Comparison of ENCODE assay signal across 44 mouse cellular contexts in the genomic region with DNA sequence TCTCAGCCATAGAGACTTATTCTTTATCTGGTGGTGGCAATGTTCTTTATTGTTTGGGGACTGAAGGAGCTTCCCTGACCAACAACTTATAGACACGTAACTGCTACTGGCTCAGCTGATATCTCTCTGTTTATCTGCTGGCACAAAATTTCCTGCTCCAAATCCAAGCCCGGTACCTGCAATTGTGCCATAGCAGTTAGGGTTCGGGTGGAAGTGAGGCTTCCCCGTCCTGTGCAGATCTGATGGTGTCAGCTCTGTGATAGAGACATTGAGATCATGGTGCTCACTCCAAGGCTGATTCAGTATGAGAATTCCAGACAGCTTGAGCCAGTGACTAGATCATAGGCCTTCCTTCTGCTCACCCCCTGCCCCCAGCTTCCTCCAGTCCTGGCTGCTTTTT. TPM values are rescaled to one million over a fixed set of nuclear protein-coding genes. Genes with fewer than 3 reads are reported as not detected.
"Had no signal": no experiment of that assay in that cellular context is flagged by ENCODE, and none has a peak within 500 bp of the region (broad histone marks: within the 10 kb centered on the region; RNA-seq: fewer than 3 reads in every experiment).

No protein-coding gene starts in this region.

- H3K9me3 ChIP-seq: limb, embryonic 12.5 days; limb, embryonic 13.5 days; limb, embryonic 15.5 days; liver, embryonic 12.5 days; liver, embryonic 13.5 days; liver, embryonic 15.5 days; lung, embryonic 15.5 days; megakaryocyte, embryonic 14.5 days; midbrain, embryonic 10.5 days; midbrain, embryonic 12.5 days; midbrain, embryonic 13.5 days; midbrain, embryonic 15.5 days; neural tube, embryonic 12.5 days had no signal

- H3K27me3 ChIP-seq: limb, embryonic 12.5 days; limb, embryonic 13.5 days; limb, embryonic 15.5 days; liver, embryonic 12.5 days; liver, embryonic 13.5 days; liver, embryonic 15.5 days; lung, embryonic 15.5 days; megakaryocyte, embryonic 14.5 days; midbrain, embryonic 12.5 days; midbrain, embryonic 13.5 days; midbrain, embryonic 15.5 days; neural tube, embryonic 12.5 days had no signal

- ATAC-seq: liver, embryonic 12.5 days; liver, postnatal 0 days; lung, postnatal 0 days; midbrain, embryonic 13.5 days; midbrain, embryonic 15.5 days; midbrain, embryonic 16.5 days had no signal

- H3K4me2 ChIP-seq: limb, embryonic 12.5 days; limb, embryonic 13.5 days; limb, embryonic 15.5 days; liver, embryonic 11.5 days; liver, embryonic 12.5 days; liver, embryonic 13.5 days; liver, embryonic 15.5 days; lung, embryonic 14.5 days; lung, embryonic 15.5 days; midbrain, embryonic 11.5 days; midbrain, embryonic 12.5 days; midbrain, embryonic 13.5 days; midbrain, embryonic 15.5 days; neural tube, embryonic 12.5 days had no signal

- DNase-seq: left cerebral cortex, postnatal 4 days; liver; liver, embryonic 13.5 days; liver, postnatal 0 days; lung, adult 18-20 months; lung, adult 2 months; lung, embryonic 14.5 days; lung, postnatal 10 days; lung, postnatal 14 days; lung, postnatal 36 days; lung, postnatal 4 days; midbrain, embryonic 14.5 days had no signal

- H3K4me1 ChIP-seq: liver, embryonic 12.5 days; liver, embryonic 13.5 days; liver, embryonic 15.5 days; megakaryocyte, embryonic 14.5 days; midbrain, embryonic 10.5 days; midbrain, embryonic 12.5 days; midbrain, embryonic 13.5 days; midbrain, embryonic 15.5 days; neural tube, embryonic 12.5 days had no signal

- H3K36me3 ChIP-seq: limb, embryonic 12.5 days; limb, embryonic 13.5 days; limb, embryonic 15.5 days; liver, embryonic 12.5 days; liver, embryonic 13.5 days; liver, embryonic 15.5 days; lung, embryonic 15.5 days; midbrain, embryonic 10.5 days; midbrain, embryonic 12.5 days; midbrain, embryonic 13.5 days; midbrain, embryonic 15.5 days; neural tube, embryonic 12.5 days had no signal

- H3K4me3 ChIP-seq: limb, embryonic 12.5 days; limb, embryonic 13.5 days; limb, embryonic 15.5 days; liver, embryonic 12.5 days; liver, embryonic 13.5 days; liver, embryonic 15.5 days; lung, embryonic 15.5 days; megakaryocyte, embryonic 14.5 days; midbrain, embryonic 10.5 days; midbrain, embryonic 12.5 days; midbrain, embryonic 13.5 days; midbrain, embryonic 15.5 days; myocyte; neural tube, embryonic 12.5 days had no signal

- H3K9ac ChIP-seq: limb, embryonic 12.5 days; limb, embryonic 13.5 days; limb, embryonic 15.5 days; liver, embryonic 12.5 days; liver, embryonic 13.5 days; liver, embryonic 14.5 days; liver, embryonic 15.5 days; liver, postnatal 0 days; lung, embryonic 14.5 days; lung, embryonic 15.5 days; midbrain, embryonic 12.5 days; midbrain, embryonic 13.5 days; midbrain, embryonic 15.5 days; neural tube, embryonic 12.5 days had no signal

- H3K27ac ChIP-seq: limb, embryonic 12.5 days; limb, embryonic 13.5 days; limb, embryonic 15.5 days; liver, embryonic 12.5 days; liver, embryonic 13.5 days; liver, embryonic 14.5 days; liver, embryonic 15.5 days; lung, embryonic 15.5 days; macrophage; midbrain, embryonic 10.5 days; midbrain, embryonic 12.5 days; midbrain, embryonic 13.5 days; midbrain, embryonic 15.5 days; neural tube, embryonic 12.5 days had no signal

RNA-seq across cellular contexts. Expression of gene Igfbp3, which starts 18.2 kb away (rescaled TPM):
- total RNA-seq: megakaryocyte progenitor cell, adult 5-6 weeks; megakaryocyte-erythroid progenitor cell, adult 5-6 weeks; monocyte, adult 5-6 weeks had no signal
- polyA plus RNA-seq: macrophage had no signal

RNA-seq across cellular contexts. Expression of gene Igfbp1, which starts 34.4 kb away (rescaled TPM):
- total RNA-seq: left cerebral cortex, postnatal 25 days; left cerebral cortex, postnatal 36 days; megakaryocyte progenitor cell, adult 5-6 weeks; megakaryocyte, adult 5-6 weeks; megakaryocyte-erythroid progenitor cell, adult 5-6 weeks; midbrain, postnatal 0 days; monocyte, adult 5-6 weeks had no signal
- polyA plus RNA-seq: macrophage; midbrain, embryonic 15.5 days; midbrain, postnatal 0 days; myocyte had no signal

RNA-seq across cellular contexts. Expression of gene Gm11985, which starts 43.6 kb away (rescaled TPM):
- total RNA-seq: left cerebral cortex, postnatal 10 days; left cerebral cortex, postnatal 14 days; left cerebral cortex, postnatal 25 days; left cerebral cortex, postnatal 36 days; left cerebral cortex, postnatal 4 days; liver, adult 2 months; megakaryocyte progenitor cell, adult 5-6 weeks; megakaryocyte, adult 5-6 weeks; megakaryocyte-erythroid progenitor cell, adult 5-6 weeks; midbrain, postnatal 0 days; monocyte, adult 5-6 weeks had no signal
- polyA plus RNA-seq: limb, embryonic 11.5 days; limb, embryonic 12.5 days; limb, embryonic 15.5 days; liver, adult 2 months; liver, embryonic 11.5 days; liver, embryonic 12.5 days; liver, embryonic 13.5 days; liver, embryonic 14.5 days; liver, embryonic 15.5 days; liver, embryonic 16.5 days; lung, adult 2 months; lung, embryonic 14.5 days; lung, embryonic 15.5 days; lung, postnatal 0 days; macrophage; midbrain, embryonic 10.5 days; midbrain, embryonic 11.5 days; midbrain, embryonic 12.5 days; midbrain, embryonic 13.5 days; midbrain, embryonic 14.5 days; midbrain, embryonic 15.5 days; midbrain, embryonic 16.5 days; midbrain, postnatal 0 days; myocyte; neural tube, embryonic 11.5 days; neural tube, embryonic 12.5 days had no signal
